Mouse (Mus musculus) megakaryocyte-erythroid progenitor cell, adult 5-6 weeks (primary cell): ENCODE measurements at regions not wholly inside any gene's neighbourhood (a gene's known extent, or its start where the extent isn't known, plus 50 kb on each side); places are given as distances from the start of the nearest gene placed in this dataset.

Experiments used
- ATAC-seq: replicated peaks from 2 replicates; pipeline ENCODE4 v1.8.0; 2016; ENCODE audit warnings: mild to moderate bottlenecking, inconsistent platforms; ENCODE audit not compliant: severe bottlenecking, poor library complexity, low FRiP score, low TSS enrichment

- ATAC-seq = no peak
Observed at GRCm38 (mm10) chr15:36870717-36871116, 136.9 kb downstream of the Zfp706 start.

- no peak for ATAC-seq
Observed at GRCm38 (mm10) chr15:36870094-36870493, 137.5 kb downstream of the Zfp706 start.

GRCm38 (mm10) chr15:36866088-36866487 is 141.5 kb downstream of the Zfp706 start:
- ATAC-seq = no peak

GRCm38 (mm10) chr15:36865332-36865731 is 142.2 kb downstream of the Zfp706 start:
- no peak for ATAC-seq

GRCm38 (mm10) chr15:36864046-36864445 is 143.5 kb downstream of the Zfp706 start:
- ATAC-seq = no peak

- no peak for ATAC-seq
Observed at GRCm38 (mm10) chr15:36858711-36859110, 148.9 kb downstream of the Zfp706 start.

- ATAC-seq = peak; percentile 84; the same call in 1 of the 2 replicates
Observed at GRCm38 (mm10) chr15:36857622-36858021, 150.0 kb downstream of the Zfp706 start.

- ATAC-seq = no peak
Observed at GRCm38 (mm10) chr15:36855550-36856131, 151.9 kb downstream of the Zfp706 start.

- no peak for ATAC-seq
Observed at GRCm38 (mm10) chr15:36854900-36855321, 152.7 kb downstream of the Zfp706 start.

- ATAC-seq = no peak
Observed at GRCm38 (mm10) chr15:36852229-36852821, 155.2 kb downstream of the Zfp706 start.

GRCm38 (mm10) chr15:36848238-36848637 is 159.3 kb downstream of the Zfp706 start:
- ATAC-seq = no peak

- ATAC-seq = no peak
Observed at GRCm38 (mm10) chr15:36846806-36847205, 160.8 kb downstream of the Zfp706 start.
